ENCODE assay signal across 10 mouse cellular contexts in the genomic region with DNA sequence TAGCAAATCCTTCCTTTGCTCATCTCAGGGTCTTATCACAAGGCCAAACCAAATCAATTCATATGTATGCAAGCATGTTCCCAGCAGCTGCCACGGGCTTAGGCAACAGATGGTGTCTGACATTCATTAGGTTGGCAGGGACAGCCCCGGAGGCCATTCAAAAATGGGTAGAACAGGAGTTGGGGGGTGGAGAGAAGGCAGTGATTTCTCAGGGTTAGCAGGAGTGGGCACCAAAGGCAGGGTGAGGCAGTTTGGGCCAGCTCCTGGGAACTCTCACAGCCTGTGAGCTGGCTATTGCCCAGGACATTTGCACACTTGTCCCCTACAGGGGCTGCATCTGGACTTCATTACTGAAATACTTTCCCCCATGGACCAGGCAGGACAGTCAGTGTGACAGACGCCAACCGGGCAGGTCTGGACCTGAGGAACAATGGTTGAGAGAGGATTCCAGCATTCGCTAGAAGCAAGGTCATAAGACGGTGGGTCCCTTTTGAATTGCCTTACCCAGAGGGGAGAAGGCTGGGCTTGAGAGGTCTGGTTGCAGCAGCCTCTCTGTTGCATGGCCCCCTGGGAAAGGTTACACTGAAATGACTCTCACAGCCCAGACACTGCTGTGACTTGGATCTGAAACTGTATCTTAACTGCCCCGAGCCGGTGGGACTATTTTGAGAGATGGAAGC. TPM values are rescaled to one million over a fixed set of nuclear protein-coding genes. Genes with fewer than 3 reads are reported as not detected.
DNase-seq lines count a peak whose midpoint lies in the region.
"Had no signal": no experiment of that assay in that cellular context is flagged by ENCODE, and none has a peak within 500 bp of the region (broad histone marks: within the 10 kb centered on the region; RNA-seq: fewer than 3 reads in every experiment).

No protein-coding gene starts in this region.

- no peaks in the 10 kb centered on the region for H3K27me3 ChIP-seq in embryonic facial prominence, embryonic 10.5 days (replicated peaks; ENCODE audit: low read depth, poor library complexity, severe bottlenecking)
- no peaks in the 10 kb centered on the region for H3K27me3 ChIP-seq in limb, embryonic 10.5 days (ENCODE audit: low read depth, poor library complexity, severe bottlenecking)

- peaks cover 29% of the 10 kb centered on the region for H3K4me1 ChIP-seq in embryonic facial prominence, embryonic 10.5 days
- H3K4me1 ChIP-seq in limb, embryonic 10.5 days: peaks cover 24% of the 10 kb centered on the region

- WGBS in embryonic facial prominence, embryonic 10.5 days: 34% methylated on average over 8 of the region's 8 CpGs
- WGBS in limb, embryonic 10.5 days: 28% methylated on average over 8 of the region's 8 CpGs

- peak; percentile 2 to 43 for DNase-seq in kidney, postnatal 25 days
- DNase-seq in kidney, postnatal 4 days: no peak
- DNase-seq in embryonic facial prominence, embryonic 10.5 days (ENCODE audit: low spot score): peak; percentile 37
- DNase-seq in limb, embryonic 10.5 days (ENCODE audit: low spot score): peak; percentile 49
- peak; percentile 34 for DNase-seq in retina, postnatal 7 days (ENCODE audit: low read depth, low spot score)
- no peak for DNase-seq in ovary, postnatal 36 days (ENCODE audit: low spot score)
- DNase-seq in T-cell, adult 2 months (ENCODE audit: low spot score): no peak
- DNase-seq in thymus, postnatal 25 days: no peak

- no peak overlapping the region for H3K4me3 ChIP-seq in embryonic facial prominence, embryonic 10.5 days
- H3K4me3 ChIP-seq in limb, embryonic 10.5 days: no peak overlapping the region

- no peaks in the 10 kb centered on the region for H3K9me3 ChIP-seq in embryonic facial prominence, embryonic 10.5 days
- H3K9me3 ChIP-seq in limb, embryonic 10.5 days (replicated peaks): no peaks in the 10 kb centered on the region

- H3K36me3 ChIP-seq in embryonic facial prominence, embryonic 10.5 days (replicated peaks): no peaks in the 10 kb centered on the region
- H3K36me3 ChIP-seq in limb, embryonic 10.5 days: no peaks in the 10 kb centered on the region

- H3K27ac ChIP-seq in embryonic facial prominence, embryonic 10.5 days (replicated peaks): peak overlapping the region; percentile 16
- H3K27ac ChIP-seq in limb, embryonic 10.5 days: peak overlapping the region; percentile 74
- H3K27ac ChIP-seq: kidney, postnatal 0 days; stomach, postnatal 0 days had no signal

RNA-seq across cellular contexts. Expression of a gene that starts 10.3 kb away (rescaled TPM):
- 10.4 and 10.9 TPM in 2 replicates for polyA plus RNA-seq in embryonic facial prominence, embryonic 10.5 days (2016; fragmentation: Nextera tagmentation; extraction: Ambion mirVana)
- polyA plus RNA-seq in limb, embryonic 10.5 days (2016; fragmentation: Nextera tagmentation; extraction: Ambion mirVana): 9.7 and 10.7 TPM in 2 replicates

Comparison
In these comparisons a context has a peak if more than half of its experiments do, and no peak if none do; other contexts are left out.
1. DNase-seq: peak in kidney, postnatal 25 days (2 of 2), embryonic facial prominence, embryonic 10.5 days (single experiment), limb, embryonic 10.5 days (single experiment) and retina, postnatal 7 days (single experiment); none in kidney, postnatal 4 days (0 of 2), ovary, postnatal 36 days (single experiment), T-cell, adult 2 months (single experiment) and thymus, postnatal 25 days (single experiment).